Mouse (Mus musculus) stomach, adult 2 months (tissue): Measurements from ENCODE around the gene Sar1b. TPM values are rescaled to one million over a fixed set of nuclear protein-coding genes. Genes with fewer than 3 reads are reported as not detected.

Experiments
- polyA plus RNA-seq: library from polyadenylated mRNA; depleted of rRNA; stranded (reverse); fragments of >200 nt; gene quantifications from 2 replicates; pipeline ENCODE4 v1.2.3, GENCODE M21; 2012; rRNA removed

The Sar1b gene
- polyA plus RNA-seq = 2.6 and 3.7 TPM in 2 replicates

GRCm38 (mm10) chr11:51763213-51763907 is at the start of gene Sar1b, which contains the start of gene Sec24a:
TSS of gene Sar1b (plus strand) at chr11:51763687.
TSS of gene Sec24a (minus strand) at chr11:51763634.

Other genes with a start within 250 kb of the Sar1b start
- 6.8 and 8.0 TPM in 2 replicates for gene Phykpl, start 178.9 kb upstream of the Sar1b start, polyA plus RNA-seq
- gene Hnrnpab, start 156.8 kb upstream of the Sar1b start, polyA plus RNA-seq = 85.1 and 182 TPM in 2 replicates
- gene Nhp2, start 144.0 kb upstream of the Sar1b start, polyA plus RNA-seq = 43.6 and 47.2 TPM in 2 replicates
- 39.5 and 66.8 TPM in 2 replicates for gene Rmnd5b, start 127.8 kb upstream of the Sar1b start, polyA plus RNA-seq
- gene N4bp3, start 112.8 kb upstream of the Sar1b start, polyA plus RNA-seq = 7.9 and 9.7 TPM in 2 replicates
- 4.1 and 4.5 TPM in 2 replicates for gene D930048N14Rik, start 112.7 kb upstream of the Sar1b start, polyA plus RNA-seq
- 1.6 and 1.9 TPM in 2 replicates for gene 0610009B22Rik, start 74.8 kb upstream of the Sar1b start, polyA plus RNA-seq
- 8.2 and 8.8 TPM in 2 replicates for gene Sec24a, start 53 bp upstream of the Sar1b start, polyA plus RNA-seq
- 2.6 and 3.5 TPM in 2 replicates for gene Jade2, start 94.0 kb downstream of the Sar1b start, polyA plus RNA-seq
- gene Cdkn2aipnl, start 204.0 kb downstream of the Sar1b start, polyA plus RNA-seq = 7.8 and 9.5 TPM in 2 replicates
- gene Ube2b, start 237.1 kb downstream of the Sar1b start, polyA plus RNA-seq = 6.6 and 11.9 TPM in 2 replicates
- gene Cdkl3, start 240.5 kb downstream of the Sar1b start, polyA plus RNA-seq = 0.37 and 0.66 TPM in 2 replicates